Mouse (Mus musculus) brain, adult 10 weeks (tissue): ENCODE data around the gene Clk2. TPM values are rescaled to one million over a fixed set of nuclear protein-coding genes. Genes with fewer than 3 reads are reported as not detected.

Experiments used
- polyA plus RNA-seq: library from polyadenylated mRNA; stranded (reverse); fragments of 350-450 nt; fragmentation: Illumina TruSeq; extraction: RNeasy Lipid Tissue Mini Kit (QIAGEN cat#74804); gene quantifications from one replicate; pipeline ENCODE4 v1.2.3, GENCODE M21; 2015; ENCODE audit warnings: low read depth, low replicate concordance

Gene Clk2
- 35.8 TPM for polyA plus RNA-seq

DNA sequence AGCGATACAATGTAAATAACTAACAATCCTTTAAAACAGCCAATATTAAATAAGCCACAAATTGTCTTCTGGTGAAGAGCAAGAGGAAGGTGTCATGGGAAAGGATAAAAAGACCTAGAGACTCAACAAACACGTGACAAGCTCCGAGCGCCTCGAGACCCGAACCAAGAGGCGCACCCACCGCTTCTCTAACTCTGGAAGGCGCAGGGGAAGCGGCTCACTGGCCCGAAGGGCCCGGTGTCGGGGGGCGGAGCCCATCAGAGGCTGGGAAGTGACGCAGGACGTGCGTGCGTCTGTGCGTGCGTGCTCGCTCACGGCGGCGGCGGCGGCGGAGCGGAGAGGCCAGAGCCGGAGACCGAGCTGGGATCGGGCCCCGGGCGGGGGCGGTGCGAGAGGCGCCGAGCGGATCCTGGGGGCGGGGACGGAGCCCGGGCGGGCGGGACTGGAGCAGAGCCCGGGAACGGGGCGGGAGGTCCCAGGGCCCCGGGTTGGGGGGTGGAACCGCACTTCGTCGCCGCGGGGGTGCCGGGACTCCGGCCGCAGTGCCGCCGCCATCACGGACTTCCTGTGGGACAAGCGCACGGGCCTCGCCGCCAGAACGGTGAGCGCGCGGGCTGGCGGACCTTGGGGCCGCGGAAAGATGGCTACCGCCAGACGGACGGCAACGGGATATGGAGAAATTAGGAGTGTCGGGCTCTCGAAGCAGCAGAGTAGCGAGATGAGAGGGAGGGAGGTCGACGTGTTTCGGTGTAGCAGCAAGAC is at the start of gene Clk2:
TSS of gene Clk2 (plus strand) at position 290 of the 762 bp plus-strand sequence.

GRCm38 (mm10) chr3:89135958-89136357 is 28.6 kb upstream of the Clk2 start, which contains the start of gene Pklr:
TSS of gene Pklr (plus strand) at chr3:89136142.

GRCm38 (mm10) chr3:89159616-89160344 is 4.8 kb upstream of the Clk2 start, which contains the start of gene Hcn3:
TSS of gene Hcn3 (minus strand) at chr3:89160196.

DNA sequence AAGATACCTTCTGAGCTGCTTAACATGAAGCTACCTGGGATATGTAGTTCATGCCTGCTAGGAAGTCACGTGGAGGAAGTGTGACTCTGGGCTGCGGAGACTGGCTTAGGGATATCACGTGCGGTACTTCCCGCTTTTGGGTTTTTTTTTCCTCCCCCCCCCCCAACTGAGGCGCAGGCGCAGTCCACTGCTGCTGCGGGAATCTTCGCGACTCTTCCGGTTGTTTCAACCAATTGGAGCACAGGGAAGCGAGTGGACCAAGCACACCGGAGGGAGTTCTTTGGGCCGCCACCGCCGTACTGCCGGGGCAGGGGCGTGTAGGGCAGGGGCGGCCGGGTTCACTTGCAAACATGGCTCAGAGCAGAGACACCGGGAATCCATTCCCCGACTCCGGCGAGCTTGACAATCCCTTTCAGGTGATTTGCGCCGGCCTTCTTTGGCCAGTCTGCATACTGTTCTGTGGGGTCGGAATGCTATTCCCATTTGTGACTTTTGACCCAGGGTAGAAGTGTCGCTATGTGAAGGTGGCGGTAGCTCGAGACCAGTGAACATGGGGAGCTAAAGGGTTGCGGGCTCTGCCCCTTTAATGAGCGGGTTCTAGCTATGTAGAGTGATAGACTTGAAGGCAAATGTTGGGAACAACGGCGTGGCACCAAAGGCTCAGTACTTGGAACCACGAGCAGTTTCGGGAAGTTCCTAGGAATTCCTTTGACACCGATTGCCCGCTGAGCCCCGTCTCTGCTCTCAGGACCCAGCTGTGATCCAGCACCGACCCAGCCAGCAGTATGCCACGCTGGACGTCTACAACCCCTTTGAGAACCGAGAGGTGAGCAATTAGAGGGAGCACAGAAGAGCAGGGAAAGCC is 12.9 kb downstream of the Clk2 start, which contains the start of gene Scamp3:
TSS of gene Scamp3 (plus strand) at position 232 of the 865 bp plus-strand sequence.

GRCm38 (mm10) chr3:89183058-89183958 is 18.7 kb downstream of the Clk2 start, which contains the start of gene Fam189b:
TSS of gene Fam189b (plus strand) at chr3:89183143.

DNA sequence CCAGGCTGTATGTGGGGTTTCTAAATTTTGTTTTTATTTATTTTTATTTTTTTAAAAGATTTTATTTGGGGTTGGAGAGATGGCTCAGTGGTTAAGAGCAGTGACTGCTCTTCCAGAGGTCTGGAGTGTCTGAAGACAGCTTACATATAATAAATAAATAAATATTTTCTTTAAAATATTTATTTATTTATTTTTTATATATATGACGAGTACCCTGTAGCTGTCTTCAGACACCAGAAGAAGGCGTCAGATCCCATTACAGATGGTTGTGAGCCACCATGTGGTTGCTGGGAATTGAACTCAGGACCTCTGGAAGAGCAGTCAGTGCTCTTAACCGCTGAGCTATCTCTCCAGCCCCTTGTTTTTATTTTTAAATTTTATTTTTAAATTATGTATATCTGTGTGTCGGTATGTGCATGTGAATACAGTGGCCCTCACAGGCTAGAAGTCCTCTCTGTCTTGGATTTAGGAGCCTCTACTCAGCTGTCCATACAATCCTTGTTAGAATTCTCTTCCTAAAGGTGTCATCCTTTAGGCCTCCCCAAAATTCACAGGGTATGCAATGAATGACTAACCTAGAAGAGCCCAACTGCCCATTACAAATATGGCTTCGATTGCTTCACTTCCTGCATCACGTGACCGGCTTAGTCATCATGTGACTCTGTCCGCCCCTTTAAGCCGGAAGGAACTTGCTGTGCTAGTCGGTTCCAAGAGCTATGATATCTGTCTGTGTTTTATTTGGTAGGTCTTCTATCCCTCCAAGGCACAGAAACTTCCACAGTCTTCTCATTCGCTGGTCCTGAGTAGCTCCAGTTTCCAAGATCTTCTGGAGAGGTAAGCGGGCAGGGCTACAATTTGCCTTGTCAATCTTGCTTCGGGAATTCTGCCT is 37.9 kb downstream of the Clk2 start, which contains the start of gene Gba:
TSS of gene Gba (plus strand) at position 676 of the 889 bp plus-strand sequence.

GRCm38 (mm10) chr3:89214681-89215411 is 50.3 kb downstream of the Clk2 start, which contains the start of gene Thbs3:
TSS of gene Thbs3 (plus strand) at chr3:89215180.

Other genes starting within 250 kb of the Clk2 start
- 33.9 TPM for gene Ash1l, start 214.2 kb upstream of the Clk2 start, polyA plus RNA-seq
- gene Dap3, start 213.6 kb upstream of the Clk2 start, polyA plus RNA-seq: 140 TPM
- gene Rusc1, start 71.5 kb upstream of the Clk2 start, polyA plus RNA-seq: 130 TPM
- gene Gm43738, start 63.7 kb upstream of the Clk2 start, polyA plus RNA-seq: not detected
- 98.7 TPM for gene Fdps, start 62.8 kb upstream of the Clk2 start, polyA plus RNA-seq
- gene Pklr, start 28.7 kb upstream of the Clk2 start, polyA plus RNA-seq: not detected
- gene Hcn3, start 4.6 kb upstream of the Clk2 start, polyA plus RNA-seq: 8.9 TPM
- gene Scamp3, start 12.7 kb downstream of the Clk2 start, polyA plus RNA-seq: 70.0 TPM
- gene Fam189b, start 18.3 kb downstream of the Clk2 start, polyA plus RNA-seq: 38.8 TPM
- gene Gba, start 38.1 kb downstream of the Clk2 start, polyA plus RNA-seq: 53.9 TPM
- 26.1 TPM for gene Thbs3, start 50.4 kb downstream of the Clk2 start, polyA plus RNA-seq
- gene Mtx1, start 62.3 kb downstream of the Clk2 start, polyA plus RNA-seq: 99.5 TPM
- 0.33 TPM for gene Muc1, start 64.3 kb downstream of the Clk2 start, polyA plus RNA-seq
- 68.5 TPM for gene Krtcap2, start 81.2 kb downstream of the Clk2 start, polyA plus RNA-seq
- 53.6 TPM for gene Trim46, start 81.5 kb downstream of the Clk2 start, polyA plus RNA-seq
- gene Dpm3, start 94.6 kb downstream of the Clk2 start, polyA plus RNA-seq: 107 TPM
- gene Slc50a1, start 105.8 kb downstream of the Clk2 start, polyA plus RNA-seq: 61.6 TPM
- 9.0 TPM for gene Efna1, start 116.3 kb downstream of the Clk2 start, polyA plus RNA-seq
- 43.7 TPM for gene Efna3, start 158.2 kb downstream of the Clk2 start, polyA plus RNA-seq
- not detected for gene Efna4, start 173.2 kb downstream of the Clk2 start, polyA plus RNA-seq
- 137 TPM for gene Adam15, start 185.2 kb downstream of the Clk2 start, polyA plus RNA-seq
- 0.19 TPM for gene Dcst2, start 197.2 kb downstream of the Clk2 start, polyA plus RNA-seq
- gene Dcst1, start 200.5 kb downstream of the Clk2 start, polyA plus RNA-seq: not detected
- 17.3 TPM for gene Zbtb7b, start 230.0 kb downstream of the Clk2 start, polyA plus RNA-seq
- 5.2 TPM for gene Lenep, start 238.0 kb downstream of the Clk2 start, polyA plus RNA-seq
- 29.1 TPM for gene Flad1, start 247.1 kb downstream of the Clk2 start, polyA plus RNA-seq